Mouse (Mus musculus): ENCODE data around the gene Clec3a. TPM values are rescaled to one million over a fixed set of nuclear protein-coding genes. Genes with fewer than 3 reads are reported as not detected.

Gene Clec3a
- not detected for total RNA-seq (2021)
- long read RNA-seq, experiment 1: 0 reads
- long read RNA-seq, experiment 2: 0 reads

- TF ChIP-seq CTCF (IDR thresholded peaks at IDR 0.05): no peak
- no peak for DNase-seq (ENCODE audit: extremely low spot score in 1 of 2, low spot score in 2 of 2)
- H3K27ac ChIP-seq: no peak within 1 kb of the TSS
- H3K4me3 ChIP-seq: no peak within 1 kb of the TSS
- intact Hi-C loops (cut with DNase I): no loop called here
Observed at GRCm38 (mm10) chr8:114417786-114418185, at the start of gene Clec3a. Clec3a (plus strand) TSS chr8:114418086.

- Histone ChIP-seq H3K4me3 (peak overlapping the region; percentile 36), H3K27ac (no peak overlapping the region)
- peak; percentile 81 for TF ChIP-seq CTCF (IDR thresholded peaks at IDR 0.05)
- DNase-seq (ENCODE audit: extremely low spot score in 1 of 2, low spot score in 2 of 2): peak; percentile 81 to 82
- intact Hi-C loops (cut with DNase I): loop anchor here (1.0 to 5.0 kb wide), 3 partner anchors 162 to 705 kb away; partner anchors contain the start of gene Vat1l
Observed at GRCm38 (mm10) chr8:114369038-114369976, 48.6 kb upstream of the Clec3a start.

- no peak overlapping the region for H3K4me3 ChIP-seq
- intact Hi-C loops (cut with DNase I): no loop called here
- no peak for TF ChIP-seq CTCF (IDR thresholded peaks at IDR 0.05)
- no peak for DNase-seq (ENCODE audit: extremely low spot score in 1 of 2, low spot score in 2 of 2)
- no peak overlapping the region for H3K27ac ChIP-seq
Observed at GRCm38 (mm10) chr8:114374390-114374789, 43.5 kb upstream of the Clec3a start.

- no peak overlapping the region for H3K27ac ChIP-seq
- no peak overlapping the region for H3K4me3 ChIP-seq
- TF ChIP-seq CTCF (IDR thresholded peaks at IDR 0.05): no peak
- no peak for DNase-seq (ENCODE audit: extremely low spot score in 1 of 2, low spot score in 2 of 2)
- intact Hi-C loops (cut with DNase I): loop anchor here (10.0 kb wide), 1 partner anchor 509 kb away; no protein-coding TSS in a partner anchor
Observed at GRCm38 (mm10) chr8:114384189-114384588, 33.7 kb upstream of the Clec3a start.

GRCm38 (mm10) chr8:114387494-114387893 lies 30.4 kb upstream of the Clec3a start:
- no peak for DNase-seq (ENCODE audit: extremely low spot score in 1 of 2, low spot score in 2 of 2)
- Histone ChIP-seq H3K27ac (no peak overlapping the region), H3K4me3 (no peak overlapping the region)
- TF ChIP-seq CTCF (IDR thresholded peaks at IDR 0.05): no peak
- intact Hi-C loops (cut with DNase I): loop anchor here (10.0 kb wide), 1 partner anchor 513 kb away; no protein-coding TSS in a partner anchor

- intact Hi-C loops (cut with DNase I): no loop called here
- H3K4me3 ChIP-seq: no peak overlapping the region
- DNase-seq (ENCODE audit: extremely low spot score in 1 of 2, low spot score in 2 of 2): no peak
- no peak overlapping the region for H3K27ac ChIP-seq
- peak; percentile 62 for TF ChIP-seq CTCF (IDR thresholded peaks at IDR 0.05)
Observed at GRCm38 (mm10) chr8:114390465-114391254, 27.2 kb upstream of the Clec3a start.

GRCm38 (mm10) chr8:114398326-114398725 lies 19.6 kb upstream of the Clec3a start:
- intact Hi-C loops (cut with DNase I): no loop called here

GRCm38 (mm10) chr8:114399273-114399672 lies 18.6 kb upstream of the Clec3a start:
- no peak overlapping the region for H3K27ac ChIP-seq
- TF ChIP-seq CTCF (IDR thresholded peaks at IDR 0.05): no peak
- DNase-seq (ENCODE audit: extremely low spot score in 1 of 2, low spot score in 2 of 2): no peak
- intact Hi-C loops (cut with DNase I): no loop called here
- H3K4me3 ChIP-seq: no peak overlapping the region

More at GRCm38 (mm10) chr8:114398326-114398725, 19.6 kb upstream of the Clec3a start:
- TF ChIP-seq CTCF (IDR thresholded peaks at IDR 0.05): no peak
- Histone ChIP-seq H3K4me3 (no peak overlapping the region), H3K27ac (no peak overlapping the region)
- DNase-seq (ENCODE audit: extremely low spot score in 1 of 2, low spot score in 2 of 2): no peak

GRCm38 (mm10) chr8:114401679-114402078 lies 16.2 kb upstream of the Clec3a start:
- DNase-seq (ENCODE audit: extremely low spot score in 1 of 2, low spot score in 2 of 2): no peak
- no peak for TF ChIP-seq CTCF (IDR thresholded peaks at IDR 0.05)
- Histone ChIP-seq H3K4me3 (no peak overlapping the region), H3K27ac (no peak overlapping the region)
- intact Hi-C loops (cut with DNase I): no loop called here

- intact Hi-C loops (cut with DNase I): no loop called here
- H3K27ac ChIP-seq: no peak overlapping the region
- TF ChIP-seq CTCF (IDR thresholded peaks at IDR 0.05): no peak
- H3K4me3 ChIP-seq: no peak overlapping the region
- DNase-seq (ENCODE audit: extremely low spot score in 1 of 2, low spot score in 2 of 2): no peak
Observed at GRCm38 (mm10) chr8:114411421-114411820, 6.5 kb upstream of the Clec3a start.

- intact Hi-C loops (cut with DNase I): no loop called here
- H3K27ac ChIP-seq: no peak overlapping the region
Observed at GRCm38 (mm10) chr8:114418486-114418885, 600 bp downstream of the Clec3a start.

GRCm38 (mm10) chr8:114418904-114419303 lies 1.0 kb downstream of the Clec3a start:
- no peak for TF ChIP-seq CTCF (IDR thresholded peaks at IDR 0.05)
- no peak for DNase-seq (ENCODE audit: extremely low spot score in 1 of 2, low spot score in 2 of 2)
- intact Hi-C loops (cut with DNase I): no loop called here
- no peak overlapping the region for H3K27ac ChIP-seq
- H3K4me3 ChIP-seq: no peak overlapping the region

More at GRCm38 (mm10) chr8:114418486-114418885, 600 bp downstream of the Clec3a start:
- no peak overlapping the region for H3K4me3 ChIP-seq
- no peak for TF ChIP-seq CTCF (IDR thresholded peaks at IDR 0.05)
- no peak for DNase-seq (ENCODE audit: extremely low spot score in 1 of 2, low spot score in 2 of 2)

Data from left cerebral cortex, adult 2 months (tissue).